Mouse (Mus musculus): ENCODE data around the gene Mad1l1.

DNA sequence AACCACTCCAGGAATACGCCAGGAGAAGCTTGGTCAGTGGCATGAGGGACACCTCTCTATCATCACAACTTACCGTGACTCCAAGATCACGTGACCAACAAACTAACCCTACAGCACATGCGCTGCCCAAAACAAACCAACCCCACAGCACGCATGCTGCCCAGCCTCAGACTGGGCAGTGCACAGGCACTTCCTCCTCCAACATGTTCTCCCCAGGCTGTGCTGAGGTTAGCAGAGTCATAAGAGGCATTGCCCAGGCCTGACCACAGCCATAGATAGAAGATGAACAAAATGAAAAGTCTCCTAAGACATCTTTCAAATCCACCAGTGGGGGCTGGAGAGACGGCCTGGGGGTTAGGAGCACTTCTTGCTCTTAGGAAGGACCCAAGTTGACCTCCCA lies 135.6 kb downstream of the Mad1l1 start:
- no peak for TF ChIP-seq CTCF (IDR thresholded peaks at IDR 0.05; ENCODE audit: control insufficient read depth, insufficient read depth, low read length)
- no peak for TF ChIP-seq POLR2A (IDR thresholded peaks at IDR 0.05; ENCODE audit: borderline replicate concordance, control insufficient read depth, low read depth, low read length)

Data from bone marrow, adult 2 months (tissue).